ENCODE assay signal across 10 mouse cellular contexts in the genomic region with DNA sequence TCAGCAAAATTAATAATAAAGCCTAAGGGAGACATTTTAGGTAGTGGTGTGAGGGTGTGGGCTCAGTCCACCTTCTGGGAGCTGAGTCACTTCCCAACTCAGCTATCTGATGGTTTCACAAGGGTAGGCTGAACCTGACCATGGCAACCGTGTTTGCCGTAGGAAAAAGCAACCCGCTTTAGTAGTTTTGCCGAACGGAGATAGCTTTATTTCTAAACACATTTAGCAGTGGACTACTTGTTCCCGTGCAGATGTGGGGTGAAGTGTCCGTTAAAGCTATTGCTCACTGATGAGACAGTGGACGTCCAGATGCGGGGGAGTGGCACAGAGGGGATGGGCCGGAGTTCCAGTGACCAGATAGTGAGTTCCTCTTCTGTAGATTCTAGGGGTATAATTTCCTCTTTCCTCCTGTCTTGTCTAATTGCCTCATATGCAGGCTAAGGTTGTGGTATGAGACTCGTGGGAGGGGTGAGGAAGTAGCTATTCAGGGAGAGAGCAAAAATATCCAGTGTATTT.
A peak's percentile ranks its signal among the peaks of the same experiment; 100 is the strongest.
DNase-seq lines count a peak whose midpoint lies in the region; ATAC-seq and TF ChIP-seq lines count a peak whose summit lies in the region.
"Had no signal": no experiment of that assay in that cellular context is flagged by ENCODE, and none has a peak within 500 bp of the region (broad histone marks: within the 10 kb centered on the region; RNA-seq: fewer than 3 reads in every experiment).

No protein-coding gene starts in this region.

- H3K4me1 ChIP-seq in heart, embryonic 14.5 days (ENCODE audit: control insufficient read depth in 2 of 2, insufficient read depth in 2 of 2, low read length in 2 of 2) = peaks cover 5 to 8% of the 10 kb centered on the region in 2 experiments; a peak in 3 of 4 replicates

- H3K27me3 ChIP-seq in heart, embryonic 14.5 days (ENCODE audit: control insufficient read depth, insufficient read depth, low read length) = no peaks in the 10 kb centered on the region

- 66% methylated on average over 11 of the region's 11 CpGs for WGBS in heart, embryonic 14.5 days
- WGBS in macrophage (ENCODE audit: missing documents) = 0% methylated on average over 11 of the region's 11 CpGs

- H3K9me3 ChIP-seq in heart, embryonic 14.5 days (ENCODE audit: control insufficient read depth, low read length) = no peaks in the 10 kb centered on the region

- H3K36me3 ChIP-seq in heart, embryonic 14.5 days (ENCODE audit: control insufficient read depth, insufficient read depth, low read length) = no peaks in the 10 kb centered on the region
- no peaks in the 10 kb centered on the region for H3K36me3 ChIP-seq in macrophage (ENCODE audit: inconsistent target)

- no peak overlapping the region for H3K9ac ChIP-seq in heart, embryonic 14.5 days (ENCODE audit: low read length)

- H3K79me2 ChIP-seq in macrophage (ENCODE audit: inconsistent target) = no peaks in the 10 kb centered on the region

- no peak overlapping the region for H3K4me3 ChIP-seq in heart, embryonic 14.5 days (ENCODE audit: control insufficient read depth in 1 of 2, insufficient read depth in 1 of 2, low read depth in 1 of 2, low read length in 2 of 2)
- peak overlapping the region; percentile 0; the same call in 1 of the 2 replicates for H3K4me3 ChIP-seq in macrophage (ENCODE audit: inconsistent target)
- H3K4me3 ChIP-seq in layer of hippocampus, adult 2 months = no peak overlapping the region
- H3K4me3 ChIP-seq: heart, adult 2 months had no signal

- peak; percentile 7 for DNase-seq in heart, adult 8-10 months (ENCODE audit: low spot score)
- DNase-seq in heart, postnatal 4 days = no peak
- peak; percentile 36 to 43 for DNase-seq in B cell, adult 2 months
- no peak for DNase-seq in layer of hippocampus, adult 2 months (ENCODE audit: low spot score in 2 of 2)
- no peak for DNase-seq in layer of hippocampus, adult 9-11 months
- DNase-seq: adrenal gland, postnatal 25 days had no signal

- no peak overlapping the region for H3K27ac ChIP-seq in heart, embryonic 14.5 days (replicated peaks in 1 of 2; ENCODE audit: control insufficient read depth in 1 of 2, insufficient read depth in 1 of 2, low read depth in 2 of 2, low read length in 2 of 2)
- H3K27ac ChIP-seq in macrophage = peak overlapping the region; percentile 74
- no peak overlapping the region for H3K27ac ChIP-seq in layer of hippocampus, adult 2 months
- H3K27ac ChIP-seq: heart, adult 2 months had no signal

- TF ChIP-seq CTCF in layer of hippocampus, adult 2 months (conservative IDR thresholded peaks at IDR 0.05) = no peak

- ATAC-seq in heart, embryonic 14.5 days (ENCODE audit: insufficient number of reproducible peaks, insufficient read depth, low FRiP score, low read depth) = no peak
- ATAC-seq in CD4-positive, CD25-positive, alpha-beta regulatory T cell, adult 4 months = no peak

- H3K4me2 ChIP-seq in heart, embryonic 14.5 days (ENCODE audit: low read length) = peak overlapping the region; percentile 52

Comparison
In these comparisons a context has a peak if more than half of its experiments do, and no peak if none do; other contexts are left out.
1. DNase-seq: peak in heart, adult 8-10 months (single experiment) and B cell, adult 2 months (2 of 2); none in heart, postnatal 4 days (single experiment), layer of hippocampus, adult 2 months (0 of 2) and layer of hippocampus, adult 9-11 months (single experiment).